Comparison of ENCODE assay signal across 23 mouse cellular contexts in genomic region chr10:93519756-93520155, GRCm38 (mm10). TPM values are rescaled to one million over a fixed set of nuclear protein-coding genes. Genes with fewer than 3 reads are reported as not detected.
DNase-seq lines count a peak whose midpoint lies in the region; TF ChIP-seq lines count a peak whose summit lies in the region.
"Had no signal": no experiment of that assay in that cellular context is flagged by ENCODE, and none has a peak within 500 bp of the region (broad histone marks: within the 10 kb centered on the region; RNA-seq: fewer than 3 reads in every experiment).

No protein-coding gene starts in this region.

- no peaks in the 10 kb centered on the region for H3K4me1 ChIP-seq in lung, adult 2 months (ENCODE audit: control insufficient read depth, insufficient read depth, low read length)
- H3K4me1 ChIP-seq: embryonic facial prominence, embryonic 10.5 days; heart, embryonic 10.5 days; intestine, embryonic 15.5 days had no signal

- peak; percentile 69 for DNase-seq in heart, adult 11 months
- DNase-seq in heart, postnatal 36 days: no peak
- peak; percentile 64 to 79 for DNase-seq in cerebellum, adult 18-20 months
- DNase-seq in cerebellum, adult 9-11 months: peak; percentile 80
- peak; percentile 64 to 66 for DNase-seq in cerebellum, postnatal 36 days
- no peak for DNase-seq in left cerebral cortex, postnatal 4 days
- no peak for DNase-seq in lung, adult 2 months
- DNase-seq in frontal cortex, postnatal 10 days (ENCODE audit: low spot score in 2 of 2): no peak
- DNase-seq: adrenal gland, postnatal 14 days; gastrocnemius, postnatal 14 days; heart, postnatal 10 days; kidney, adult 18-20 months had no signal

- H3K4me3 ChIP-seq in lung, adult 2 months (replicated peaks; ENCODE audit: extremely low read depth, low read depth, low read length): no peak overlapping the region
- H3K4me3 ChIP-seq: embryonic facial prominence, embryonic 10.5 days; heart, embryonic 10.5 days; hindbrain, embryonic 13.5 days; intestine, embryonic 15.5 days had no signal

- intact Hi-C loops in heart, postnatal 36 days (cut with DNase I): no loop called here
- intact Hi-C loops in left cerebral cortex, postnatal 4 days (cut with DNase I): no loop called here

- TF ChIP-seq POLR2A in lung, adult 2 months (IDR thresholded peaks at IDR 0.05; ENCODE audit: borderline replicate concordance, extremely low read depth, low read depth, low read length): no peak

- TF ChIP-seq CTCF in lung, adult 2 months (IDR thresholded peaks at IDR 0.05; ENCODE audit: insufficient read depth, low read length): no peak

- WGBS in lung, adult 2 months: 74% methylated on average over 5 of the region's 5 CpGs

RNA-seq across cellular contexts. Expression of gene Amdhd1, which starts 20.1 kb away (rescaled TPM):
- not detected for total RNA-seq in heart, postnatal 36 days (2021)
- total RNA-seq in left cerebral cortex, postnatal 4 days (2021): 1 to 10 TPM; 1.1 to 1.4 TPM
- 0.18 and 0.31 TPM in 2 replicates for polyA plus RNA-seq in lung, adult 2 months (2012; rRNA removed)
- total RNA-seq: gastrocnemius, postnatal 14 days; granulocyte monocyte progenitor cell, adult 5-6 weeks; hematopoietic stem cell, adult 5-6 weeks; MEL had no signal

RNA-seq across cellular contexts. Expression of gene Ccdc38, which starts 20.7 kb away (rescaled TPM):
- total RNA-seq in heart, postnatal 36 days (2021): not detected
- not detected for total RNA-seq in left cerebral cortex, postnatal 4 days (2021)
- polyA plus RNA-seq in lung, adult 2 months (2012; rRNA removed): 0.04 and 0.05 TPM in 2 replicates
- total RNA-seq: adrenal gland, postnatal 14 days; gastrocnemius, postnatal 14 days; heart, postnatal 10 days; hematopoietic stem cell, adult 5-6 weeks; hindbrain, postnatal 0 days; MEL had no signal

RNA-seq across cellular contexts. Expression of gene Hal, which starts 31.2 kb away (rescaled TPM):
- under 1 TPM; 0.14 to 0.41 TPM for total RNA-seq in heart, postnatal 36 days (2021)
- under 1 TPM in 1 of 2 experiments, not detected in 1; 0.28 TPM for total RNA-seq in left cerebral cortex, postnatal 4 days (2021)
- polyA plus RNA-seq in lung, adult 2 months (2012; rRNA removed): 0.45 and 0.83 TPM in 2 replicates
- total RNA-seq: heart, postnatal 10 days; hematopoietic stem cell, adult 5-6 weeks; hindbrain, postnatal 0 days had no signal
- polyA plus RNA-seq: forebrain, embryonic 14.5 days; heart, embryonic 14.5 days; hindbrain, embryonic 13.5 days; kidney, embryonic 14.5 days had no signal

Comparison
In these comparisons a context has a peak if more than half of its experiments do, and no peak if none do; other contexts are left out.
1. DNase-seq: peak in heart, adult 11 months (single experiment), cerebellum, adult 18-20 months (2 of 2), cerebellum, adult 9-11 months (single experiment) and cerebellum, postnatal 36 days (2 of 2); none in heart, postnatal 36 days (0 of 2), left cerebral cortex, postnatal 4 days (single experiment), lung, adult 2 months (single experiment) and frontal cortex, postnatal 10 days (0 of 2).